Mouse (Mus musculus) bone marrow macrophage, adult 2 months (primary cell): ENCODE results near the gene Miga1. TPM values are rescaled to one million over a fixed set of nuclear protein-coding genes. Genes with fewer than 3 reads are reported as not detected.

ENCODE experiments used
- H3K27ac ChIP-seq: 2 replicates; pipeline ENCODE4 v1.5.1; 2012; ENCODE audit warnings: low read depth, low read length; ENCODE audit not compliant: insufficient read depth
- H3K4me1 ChIP-seq: 2 replicates; pipeline ENCODE4 v1.6.1; 2012; ENCODE audit warnings: low read length; ENCODE audit not compliant: control insufficient read depth, insufficient read depth
- H3K4me3 ChIP-seq: 2 replicates; pipeline ENCODE4 v1.5.1; 2012; ENCODE audit warnings: mild to moderate bottlenecking, low read length, moderate library complexity; ENCODE audit not compliant: insufficient read depth
- CTCF ChIP-seq: IDR thresholded peaks from 2 replicates; pipeline ENCODE4 v1.5.1; 2012; ENCODE audit warnings: low read depth, mild to moderate bottlenecking, low read length, moderate library complexity
- POLR2A ChIP-seq: IDR thresholded peaks from 2 replicates; pipeline ENCODE4 v1.6.1; 2012; ENCODE audit warnings: mild to moderate bottlenecking, low read depth, low read length, borderline replicate concordance
- polyA plus RNA-seq: library from polyadenylated mRNA; stranded (reverse); fragments of >200 nt; gene quantifications from 2 replicates; pipeline ENCODE4 v1.2.4, GENCODE M21; 2012; ENCODE audit not compliant: missing spikeins, insufficient read depth, insufficient read length

The Miga1 gene
- polyA plus RNA-seq, 1 experiment = 4.8 TPM

GRCm38 (mm10) chr3:152304093-152304815 is 36.0 kb downstream of the Miga1 start:
- H3K4me3 ChIP-seq = no peak overlapping the region
- H3K4me1 ChIP-seq = no peaks in the 10 kb centered on the region
- H3K27ac ChIP-seq = no peak overlapping the region
- no peak for TF ChIP-seq POLR2A
- no peak for TF ChIP-seq CTCF

- H3K4me3 ChIP-seq = no peak overlapping the region
- no peak overlapping the region for H3K27ac ChIP-seq
- H3K4me1 ChIP-seq = no peaks in the 10 kb centered on the region
- TF ChIP-seq POLR2A = no peak
- TF ChIP-seq CTCF = no peak
These were observed 37.2 kb downstream of the Miga1 start for GRCm38 (mm10) chr3:152302991-152303390.

GRCm38 (mm10) chr3:152300376-152301337 is 39.5 kb downstream of the Miga1 start:
- H3K4me1 ChIP-seq = no peaks in the 10 kb centered on the region
- TF ChIP-seq CTCF (no peak), POLR2A (no peak)
- H3K27ac ChIP-seq = no peak overlapping the region
- no peak overlapping the region for H3K4me3 ChIP-seq

- H3K27ac ChIP-seq = no peak overlapping the region
- TF ChIP-seq POLR2A = no peak
- no peak for TF ChIP-seq CTCF
- H3K4me1 ChIP-seq = no peaks in the 10 kb centered on the region
- H3K4me3 ChIP-seq = no peak overlapping the region
These were observed 44.3 kb downstream of the Miga1 start for GRCm38 (mm10) chr3:152295896-152296295.

GRCm38 (mm10) chr3:152294400-152294799 is 45.8 kb downstream of the Miga1 start:
- H3K27ac ChIP-seq = no peak overlapping the region

GRCm38 (mm10) chr3:152293530-152294181 is 46.6 kb downstream of the Miga1 start:
- TF ChIP-seq CTCF (no peak), POLR2A (no peak)
- Histone ChIP-seq H3K4me3 (no peak overlapping the region), H3K4me1 (no peaks in the 10 kb centered on the region), H3K27ac (no peak overlapping the region)

More at GRCm38 (mm10) chr3:152294400-152294799, 45.8 kb downstream of the Miga1 start:
- H3K4me1 ChIP-seq = no peaks in the 10 kb centered on the region
- TF ChIP-seq CTCF (no peak), POLR2A (no peak)
- no peak overlapping the region for H3K4me3 ChIP-seq

GRCm38 (mm10) chr3:152291895-152292294 is 48.3 kb downstream of the Miga1 start:
- TF ChIP-seq POLR2A (no peak), CTCF (no peak)
- no peaks in the 10 kb centered on the region for H3K4me1 ChIP-seq
- no peak overlapping the region for H3K27ac ChIP-seq
- H3K4me3 ChIP-seq = no peak overlapping the region

- H3K4me1 ChIP-seq = no peaks in the 10 kb centered on the region
- no peak overlapping the region for H3K4me3 ChIP-seq
- TF ChIP-seq POLR2A = no peak
- no peak for TF ChIP-seq CTCF
- no peak overlapping the region for H3K27ac ChIP-seq
These were observed 49.9 kb downstream of the Miga1 start for GRCm38 (mm10) chr3:152290175-152290798.

- no peaks in the 10 kb centered on the region for H3K4me1 ChIP-seq
- TF ChIP-seq POLR2A = no peak
- no peak for TF ChIP-seq CTCF
These were observed 51.5 kb downstream of the Miga1 start for GRCm38 (mm10) chr3:152288740-152289139.

GRCm38 (mm10) chr3:152288276-152288675 is 51.9 kb downstream of the Miga1 start:
- no peak for TF ChIP-seq CTCF
- TF ChIP-seq POLR2A = no peak

More at GRCm38 (mm10) chr3:152288740-152289139, 51.5 kb downstream of the Miga1 start:
- no peak overlapping the region for H3K27ac ChIP-seq
- no peak overlapping the region for H3K4me3 ChIP-seq

More at GRCm38 (mm10) chr3:152288276-152288675, 51.9 kb downstream of the Miga1 start:
- Histone ChIP-seq H3K27ac (no peak overlapping the region), H3K4me3 (no peak overlapping the region), H3K4me1 (no peaks in the 10 kb centered on the region)
